Mouse (Mus musculus): Measurements from ENCODE around the gene Smco1.

DNA sequence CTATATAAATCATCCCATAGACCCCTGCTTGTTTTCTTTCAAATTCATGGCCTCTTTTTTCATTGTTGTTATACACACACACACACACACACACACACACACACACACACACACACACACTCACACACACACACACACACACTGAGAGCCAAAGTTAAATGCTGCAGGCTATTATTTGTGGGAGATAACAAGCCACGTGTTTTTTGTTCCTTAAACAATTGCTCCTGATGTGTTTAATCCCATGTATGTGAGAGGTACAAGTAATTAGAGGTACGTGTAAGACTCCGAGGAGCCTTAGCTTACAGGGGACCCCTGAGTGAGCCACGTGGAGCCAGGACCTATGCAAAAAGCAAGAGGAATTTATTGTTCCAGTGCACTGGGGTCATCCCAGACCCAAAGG is 40.7 kb downstream of the Smco1 start:
- TF ChIP-seq POLR2A (IDR thresholded peaks at IDR 0.05; ENCODE audit: low read depth, low read length), result no peak
- TF ChIP-seq CTCF (conservative IDR thresholded peaks at IDR 0.05; ENCODE audit: insufficient read depth, insufficient read length, low read depth, low read length), result no peak

Data from kidney, adult 2 months (tissue).